Mouse (Mus musculus) splenic B cell, adult 2 months (primary cell): Measurements from ENCODE around the gene Eva1c.

Experiments used
- DNase-seq: peaks from one replicate; pipeline ENCODE4 v3.0.0-alpha.2; 2011; ENCODE audit warnings: low read depth, low spot score
- H3K27me3 ChIP-seq: 2 replicates; pipeline ENCODE4 v1.6.1; 2012; ENCODE audit warnings: mild to moderate bottlenecking, low read length, moderate library complexity, mixed read lengths; ENCODE audit not compliant: control insufficient read depth, poor library complexity, insufficient read depth, severe bottlenecking
- H3K36me3 ChIP-seq: 2 replicates; pipeline ENCODE4 v1.6.1; 2012; ENCODE audit warnings: mild to moderate bottlenecking, low read length, moderate library complexity, mixed read lengths; ENCODE audit not compliant: control insufficient read depth, poor library complexity, insufficient read depth, severe bottlenecking

Gene Eva1c

DNA sequence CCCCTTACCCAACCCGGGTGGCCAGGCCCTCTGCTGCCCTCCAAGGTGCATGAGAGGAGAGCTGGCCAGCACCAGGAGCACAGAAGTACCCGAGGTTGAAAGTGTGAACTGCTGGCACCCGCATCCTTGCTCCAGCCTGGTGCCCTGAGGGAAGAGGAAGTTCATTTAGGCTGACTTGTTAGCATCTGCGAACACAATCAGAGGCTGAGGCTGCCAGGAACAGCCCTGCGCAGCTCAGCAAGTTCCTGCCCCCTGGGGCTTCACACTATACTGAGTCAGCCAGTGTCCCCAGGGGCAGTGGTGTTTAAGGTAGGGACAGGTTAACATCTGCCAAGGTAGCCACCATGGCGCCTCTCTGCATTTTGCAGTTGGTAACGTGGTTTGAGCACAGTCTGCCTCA is 41.6 kb downstream of the Eva1c start:
- Histone ChIP-seq H3K36me3 (no peaks in the 10 kb centered on the region), H3K27me3 (no peaks in the 10 kb centered on the region)
- DNase-seq, result no peak

- Histone ChIP-seq H3K27me3 (no peaks in the 10 kb centered on the region), H3K36me3 (no peaks in the 10 kb centered on the region)
- DNase-seq, result no peak
Measured at GRCm38 (mm10) chr16:90869361-90869760, 42.8 kb downstream of the Eva1c start.

GRCm38 (mm10) chr16:90872936-90873335 is 46.4 kb downstream of the Eva1c start:
- H3K36me3 ChIP-seq, result no peaks in the 10 kb centered on the region
- no peak for DNase-seq
- no peaks in the 10 kb centered on the region for H3K27me3 ChIP-seq

GRCm38 (mm10) chr16:90874536-90874935 is 48.0 kb downstream of the Eva1c start:
- no peaks in the 10 kb centered on the region for H3K27me3 ChIP-seq
- H3K36me3 ChIP-seq, result no peaks in the 10 kb centered on the region
- no peak for DNase-seq

- no peak for DNase-seq
- H3K36me3 ChIP-seq, result no peaks in the 10 kb centered on the region
- H3K27me3 ChIP-seq, result no peaks in the 10 kb centered on the region
Measured at GRCm38 (mm10) chr16:90878135-90878860, 51.8 kb downstream of the Eva1c start.

- no peak for DNase-seq
Measured at GRCm38 (mm10) chr16:90882501-90882977, 56.0 kb downstream of the Eva1c start.

DNA sequence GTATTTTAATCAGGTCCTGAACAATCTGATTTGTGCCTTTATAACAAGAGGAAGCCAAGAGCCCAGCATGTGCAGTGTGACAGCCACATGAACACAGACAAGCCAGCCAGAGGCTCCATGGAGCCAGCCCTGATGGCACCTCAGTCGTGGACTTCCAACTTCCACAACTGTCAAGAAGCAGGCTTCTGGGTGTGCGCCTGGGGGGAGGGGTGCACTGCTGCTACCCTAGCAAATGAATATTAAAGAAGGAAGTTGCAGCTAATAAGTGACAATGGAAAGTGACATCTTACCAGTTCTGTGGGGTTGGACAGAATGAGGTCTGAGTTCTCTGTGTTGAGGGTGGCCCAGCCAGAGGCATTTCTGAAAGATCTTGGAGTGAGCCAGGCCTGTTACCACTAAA is 58.8 kb downstream of the Eva1c start:
- H3K36me3 ChIP-seq, result no peaks in the 10 kb centered on the region
- no peak for DNase-seq
- no peaks in the 10 kb centered on the region for H3K27me3 ChIP-seq

More at GRCm38 (mm10) chr16:90882501-90882977, 56.0 kb downstream of the Eva1c start:
- H3K36me3 ChIP-seq, result no peaks in the 10 kb centered on the region
- no peaks in the 10 kb centered on the region for H3K27me3 ChIP-seq

DNA sequence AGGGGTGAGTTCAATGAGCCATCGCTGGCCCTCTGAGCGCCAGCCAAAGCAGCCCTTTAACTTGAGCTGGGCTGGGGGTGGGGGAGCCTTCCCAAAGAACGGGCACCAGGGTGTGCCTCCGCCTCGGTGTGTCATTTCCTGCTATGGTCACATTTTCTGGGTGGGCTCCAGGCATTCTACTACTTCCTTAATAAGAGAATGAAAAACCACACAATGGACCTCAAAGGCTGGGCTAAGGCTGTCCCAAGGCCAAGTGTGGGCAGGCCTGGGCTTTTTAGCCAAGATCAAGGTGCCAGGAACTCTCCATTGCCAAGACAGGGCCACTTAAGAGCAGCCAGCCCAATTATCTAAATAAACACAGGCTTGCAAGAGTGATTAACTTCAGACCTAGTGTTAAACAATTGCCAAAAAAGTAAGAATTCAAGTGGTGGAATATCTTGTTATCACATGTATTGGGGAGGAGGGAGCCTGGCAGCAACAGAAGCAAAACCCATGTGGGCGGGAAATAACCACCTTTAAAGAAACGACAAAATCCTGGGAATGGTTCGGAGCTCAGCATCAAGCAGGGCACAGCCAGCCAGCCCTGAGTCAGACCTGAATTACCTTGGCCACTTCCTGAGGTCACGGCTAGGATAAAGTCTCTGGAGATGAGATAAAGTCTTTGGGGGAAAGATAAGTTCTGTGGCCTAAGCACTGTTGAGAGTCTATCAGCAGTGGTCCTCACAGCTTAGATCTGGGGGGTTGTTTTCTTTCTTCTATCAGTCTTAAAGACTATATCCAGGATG is 59.5 kb downstream of the Eva1c start:
- no peak for DNase-seq
- Histone ChIP-seq H3K36me3 (no peaks in the 10 kb centered on the region), H3K27me3 (no peaks in the 10 kb centered on the region)

DNA sequence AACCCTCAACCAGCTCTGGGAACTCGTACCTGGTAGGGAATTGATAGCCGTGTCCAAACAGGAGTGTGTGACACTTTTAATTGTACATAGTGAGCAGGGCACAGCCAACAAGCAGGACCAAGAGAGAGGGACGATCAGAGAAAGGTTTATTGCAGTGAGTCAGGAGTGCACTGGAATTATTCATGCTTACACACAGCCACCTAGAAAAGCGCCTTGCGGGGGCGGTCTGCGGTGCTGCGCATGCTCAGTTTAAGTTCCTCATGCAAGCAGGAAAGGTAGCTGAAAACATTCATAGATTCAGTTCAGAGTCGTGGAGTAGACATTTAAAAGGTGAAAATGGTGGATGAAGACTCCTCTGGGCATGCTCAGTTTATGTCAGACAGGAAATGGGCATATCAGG is 64.2 kb downstream of the Eva1c start:
- Histone ChIP-seq H3K27me3 (no peaks in the 10 kb centered on the region), H3K36me3 (no peaks in the 10 kb centered on the region)
- DNase-seq, result no peak

DNA sequence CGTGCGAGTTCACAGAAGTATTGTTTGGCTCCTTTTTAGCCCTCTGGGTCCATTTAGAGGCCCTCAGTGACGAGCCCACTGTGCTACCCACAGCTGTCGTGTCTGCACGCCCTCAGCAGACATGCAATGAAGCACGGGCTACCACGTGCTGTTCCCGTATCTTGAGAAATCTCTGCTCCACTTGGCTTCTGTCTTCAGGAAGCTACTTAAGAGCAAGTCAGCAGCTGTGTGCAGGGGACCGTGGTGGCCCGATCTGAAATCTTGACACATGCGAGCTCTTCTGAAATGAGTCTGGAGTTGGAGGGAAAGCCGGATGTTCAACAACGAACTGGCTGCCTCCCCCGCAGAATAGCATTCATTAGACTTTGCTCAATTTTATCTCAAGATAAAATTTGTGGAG is 65.1 kb downstream of the Eva1c start:
- Histone ChIP-seq H3K27me3 (no peaks in the 10 kb centered on the region), H3K36me3 (no peaks in the 10 kb centered on the region)
- no peak for DNase-seq

DNA sequence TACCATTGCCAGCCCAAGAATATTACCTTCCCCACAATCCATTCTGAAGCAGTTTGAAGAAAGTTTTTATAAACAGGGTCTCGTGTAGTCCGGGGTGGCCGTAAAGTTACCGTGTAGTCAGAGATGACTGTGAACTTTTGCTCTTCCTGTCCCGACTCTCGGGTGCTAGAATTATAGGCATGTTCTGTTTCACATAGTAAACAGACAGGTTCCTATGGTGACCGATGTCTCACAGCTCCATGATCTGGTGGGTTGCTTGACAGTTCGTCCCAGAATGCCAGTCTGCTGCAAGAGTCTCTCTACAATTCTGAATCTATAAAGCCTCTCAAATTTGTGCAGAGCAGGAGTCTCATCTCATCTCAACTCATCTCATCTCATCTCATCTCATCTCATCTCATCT is 65.6 kb downstream of the Eva1c start:
- no peaks in the 10 kb centered on the region for H3K36me3 ChIP-seq
- no peaks in the 10 kb centered on the region for H3K27me3 ChIP-seq
- DNase-seq, result no peak

DNA sequence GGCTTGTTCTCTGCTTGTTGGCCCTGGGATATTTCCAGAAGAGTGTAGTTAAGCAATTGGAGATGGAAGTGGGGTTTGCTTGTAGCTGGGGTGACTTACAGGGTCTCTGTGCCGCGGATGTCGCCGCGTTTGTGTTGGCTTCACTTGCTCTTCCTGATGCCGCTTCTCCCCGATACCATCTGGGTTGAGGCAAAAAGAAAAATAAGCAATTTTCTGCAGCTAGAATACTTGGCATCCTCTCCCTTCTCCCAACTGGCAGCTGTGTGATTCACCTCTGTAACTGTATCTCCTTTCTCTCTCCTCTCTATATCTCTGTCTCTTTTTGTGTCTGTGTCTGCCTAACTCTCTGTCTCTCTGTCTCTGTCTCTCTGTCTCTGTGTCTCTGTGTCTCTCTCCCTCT is 66.5 kb downstream of the Eva1c start:
- Histone ChIP-seq H3K36me3 (no peaks in the 10 kb centered on the region), H3K27me3 (no peaks in the 10 kb centered on the region)
- no peak for DNase-seq

- DNase-seq, result no peak
- Histone ChIP-seq H3K36me3 (no peaks in the 10 kb centered on the region), H3K27me3 (no peaks in the 10 kb centered on the region)
Measured at GRCm38 (mm10) chr16:90893792-90894191, 67.3 kb downstream of the Eva1c start.

DNA sequence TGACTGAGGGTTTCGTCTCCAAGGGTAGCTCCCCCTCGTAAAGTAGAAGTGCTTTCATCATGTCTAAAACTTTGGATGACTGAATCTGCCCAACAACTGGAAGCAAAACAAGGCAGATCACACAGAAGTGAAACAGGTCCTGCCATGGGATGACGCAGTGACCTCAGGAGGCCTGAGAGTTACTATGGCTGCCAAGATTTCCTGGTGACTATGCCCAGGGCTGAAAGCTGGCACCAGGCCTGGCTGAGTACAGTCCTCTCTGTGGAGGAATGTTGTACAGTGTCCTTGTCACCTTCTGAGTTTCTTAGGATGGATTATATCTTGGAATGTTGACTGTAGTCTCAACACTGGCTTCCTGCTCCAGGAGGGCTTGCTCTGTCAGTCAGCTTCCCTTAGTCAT is 71.1 kb downstream of the Eva1c start:
- H3K27me3 ChIP-seq, result no peaks in the 10 kb centered on the region
- H3K36me3 ChIP-seq, result no peaks in the 10 kb centered on the region
- DNase-seq, result no peak

DNA sequence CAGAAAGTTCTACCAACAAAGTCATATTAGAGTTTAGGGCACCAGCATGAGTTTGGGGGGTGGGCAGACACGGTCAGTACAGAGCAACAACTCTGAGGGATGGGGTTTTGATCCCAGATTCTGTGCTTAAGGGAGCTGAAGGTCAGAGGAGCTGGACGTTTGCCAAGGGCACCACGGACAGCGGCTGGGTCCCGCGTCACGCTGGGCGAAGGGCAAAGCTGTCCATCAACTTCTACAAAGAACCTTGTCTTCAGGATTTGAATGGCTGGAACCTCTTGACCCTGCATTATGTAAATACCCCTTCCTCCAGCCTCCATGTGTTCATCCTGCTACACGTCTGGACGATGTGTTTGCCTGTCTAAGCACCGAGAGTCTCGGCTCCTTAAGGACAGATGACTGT is 73.0 kb downstream of the Eva1c start:
- DNase-seq, result no peak
- H3K36me3 ChIP-seq, result no peaks in the 10 kb centered on the region
- H3K27me3 ChIP-seq, result no peaks in the 10 kb centered on the region
